Mouse (Mus musculus) cerebellum, postnatal 14 days (tissue): ENCODE measurements at regions not wholly inside any gene's neighbourhood (a gene's known extent, or its start where the extent isn't known, plus 50 kb on each side); places are given as distances from the start of the nearest gene placed in this dataset.
"Not testable (repeated sequence)": the region's sequence is repeated elsewhere in the genome, so short reads cannot be mapped to it uniquely, and the experiment has no call there.

ENCODE experiments used
- DNase-seq, 2 experiments: peaks; one replicate each; pipeline ENCODE4 v3.0.0; 2021; ENCODE audit warnings: mixed read lengths in 2 of 2

GRCm38 (mm10) chr16:31508981-31509380 lies 86.9 kb downstream of the Bdh1 start:
- DNase-seq = peak; percentile 73 to 76

- no peak for DNase-seq
Observed at GRCm38 (mm10) chr16:31510097-31510496, 88.0 kb downstream of the Bdh1 start.

GRCm38 (mm10) chr16:31518816-31519215 lies 96.7 kb downstream of the Bdh1 start:
- no peak for DNase-seq

- no peak for DNase-seq
Observed at GRCm38 (mm10) chr16:31520081-31520480, 98.0 kb downstream of the Bdh1 start.

GRCm38 (mm10) chr16:31521786-31522185 lies 99.7 kb downstream of the Bdh1 start:
- no peak for DNase-seq

GRCm38 (mm10) chr16:31526711-31527344 lies 104.7 kb downstream of the Bdh1 start:
- DNase-seq = peak; percentile 91 to 95

GRCm38 (mm10) chr16:31528596-31529283 lies 106.7 kb downstream of the Bdh1 start:
- peak; percentile 48 to 60 for DNase-seq

- DNase-seq = peak; percentile 88 to 94
Observed at GRCm38 (mm10) chr16:31529284-31529958, 107.3 kb downstream of the Bdh1 start.

- no peak for DNase-seq
Observed at GRCm38 (mm10) chr16:31530090-31530489, 108.0 kb downstream of the Bdh1 start.

GRCm38 (mm10) chr16:31533196-31533777 lies 111.2 kb downstream of the Bdh1 start:
- DNase-seq = peak in 1 of 2 experiments; percentile 44

GRCm38 (mm10) chr16:31534923-31535523 lies 112.9 kb downstream of the Bdh1 start:
- no peak for DNase-seq

- no peak for DNase-seq
Observed at GRCm38 (mm10) chr16:31536328-31536727, 114.2 kb downstream of the Bdh1 start.

GRCm38 (mm10) chr16:31538606-31539005 lies 116.5 kb downstream of the Bdh1 start:
- DNase-seq = no peak

- DNase-seq = no peak
Observed at GRCm38 (mm10) chr16:31543499-31544170, 119.6 kb upstream of the Dlg1 start.

GRCm38 (mm10) chr16:31546062-31546827 lies 117.0 kb upstream of the Dlg1 start:
- no peak for DNase-seq

GRCm38 (mm10) chr16:31546828-31547224 lies 116.4 kb upstream of the Dlg1 start:
- DNase-seq = peak in 1 of 2 experiments; percentile 46

- DNase-seq = no peak
Observed at GRCm38 (mm10) chr16:31547391-31547790, 115.9 kb upstream of the Dlg1 start.

- DNase-seq = no peak
Observed at GRCm38 (mm10) chr16:31549975-31550374, 113.3 kb upstream of the Dlg1 start.

GRCm38 (mm10) chr16:31550539-31550938 lies 112.7 kb upstream of the Dlg1 start:
- not testable (repeated sequence) for DNase-seq

- no peak for DNase-seq
Observed at GRCm38 (mm10) chr16:31551416-31552151, 111.7 kb upstream of the Dlg1 start.
